Mouse (Mus musculus): Measurements from ENCODE around the gene Crat. TPM values are rescaled to one million over a fixed set of nuclear protein-coding genes. Genes with fewer than 3 reads are reported as not detected.
"Not testable (repeated sequence)": the region's sequence is repeated elsewhere in the genome, so short reads cannot be mapped to it uniquely, and the experiment has no call there.

Crat gene
- polyA plus RNA-seq, 1 experiment = 55.0 TPM

GRCm38 (mm10) chr2:30421432-30421831 is 5.8 kb upstream of the Crat start:
- TF ChIP-seq GATA1 (IDR thresholded peaks at IDR 0.05; ENCODE audit: borderline replicate concordance, low read length) = no peak
- TF ChIP-seq FLI1 (IDR thresholded peaks at IDR 0.05; ENCODE audit: low read length) = no peak
- no peaks in the 10 kb centered on the region for H3K9me3 ChIP-seq
- peaks cover 55% of the 10 kb centered on the region for H3K4me1 ChIP-seq
- H3K4me3 ChIP-seq (replicated peaks) = no peak overlapping the region
- peaks cover 37% of the 10 kb centered on the region for H3K36me3 ChIP-seq (replicated peaks; ENCODE audit: low read length)
- H3K27me3 ChIP-seq (replicated peaks) = no peaks in the 10 kb centered on the region

- Histone ChIP-seq H3K36me3 (replicated peaks; ENCODE audit: low read length) (peaks cover 32% of the 10 kb centered on the region), H3K4me3 (replicated peaks) (no peak overlapping the region), H3K9me3 (no peaks in the 10 kb centered on the region), H3K27me3 (replicated peaks) (no peaks in the 10 kb centered on the region), H3K4me1 (peaks cover 65% of the 10 kb centered on the region)
- TF ChIP-seq GATA1 (IDR thresholded peaks at IDR 0.05; ENCODE audit: borderline replicate concordance, low read length) (no peak), FLI1 (IDR thresholded peaks at IDR 0.05; ENCODE audit: low read length) (no peak)
Observed at GRCm38 (mm10) chr2:30419112-30419511, 3.5 kb upstream of the Crat start.

- Histone ChIP-seq H3K4me3 (replicated peaks) (peak overlapping the region; percentile 9), H3K27me3 (replicated peaks) (no peaks in the 10 kb centered on the region), H3K36me3 (replicated peaks; ENCODE audit: low read length) (peaks cover 39% of the 10 kb centered on the region), H3K9me3 (no peaks in the 10 kb centered on the region), H3K4me1 (peaks cover 66% of the 10 kb centered on the region)
- TF ChIP-seq FLI1 (IDR thresholded peaks at IDR 0.05; ENCODE audit: low read length) (no peak), GATA1 (IDR thresholded peaks at IDR 0.05; ENCODE audit: borderline replicate concordance, low read length) (no peak)
Observed at GRCm38 (mm10) chr2:30418259-30418658, 2.6 kb upstream of the Crat start.

- TF ChIP-seq GATA1 (IDR thresholded peaks at IDR 0.05; ENCODE audit: borderline replicate concordance, low read length) (no peak), FLI1 (IDR thresholded peaks at IDR 0.05; ENCODE audit: low read length) (no peak)
- peaks cover 43% of the 10 kb centered on the region for H3K36me3 ChIP-seq (replicated peaks; ENCODE audit: low read length)
- no peaks in the 10 kb centered on the region for H3K9me3 ChIP-seq
- H3K4me3 ChIP-seq (replicated peaks) = peak overlapping the region; percentile 64
- H3K27me3 ChIP-seq (replicated peaks) = no peaks in the 10 kb centered on the region
- H3K4me1 ChIP-seq = peaks cover 68% of the 10 kb centered on the region
Observed at GRCm38 (mm10) chr2:30417595-30418165, 2.1 kb upstream of the Crat start.

GRCm38 (mm10) chr2:30417154-30417553 is 1.5 kb upstream of the Crat start:
- Histone ChIP-seq H3K4me3 (replicated peaks) (peak overlapping the region; percentile 96), H3K36me3 (replicated peaks; ENCODE audit: low read length) (peaks cover 48% of the 10 kb centered on the region), H3K4me1 (peaks cover 73% of the 10 kb centered on the region)
- not testable (repeated sequence) for H3K27me3 ChIP-seq (replicated peaks); H3K9me3 ChIP-seq

- H3K9me3 ChIP-seq = no peaks in the 10 kb centered on the region
- TF ChIP-seq GATA1 (IDR thresholded peaks at IDR 0.05; ENCODE audit: borderline replicate concordance, low read length) (no peak), FLI1 (IDR thresholded peaks at IDR 0.05; ENCODE audit: low read length) (no peak)
- H3K36me3 ChIP-seq (replicated peaks; ENCODE audit: low read length) = peaks cover 52% of the 10 kb centered on the region
- peak overlapping the region; percentile 96 for H3K4me3 ChIP-seq (replicated peaks)
- peaks cover 75% of the 10 kb centered on the region for H3K4me1 ChIP-seq
- H3K27me3 ChIP-seq (replicated peaks) = no peaks in the 10 kb centered on the region
Observed at GRCm38 (mm10) chr2:30416649-30416965, 994 bp upstream of the Crat start.

GRCm38 (mm10) chr2:30415936-30416648 is 479 bp upstream of the Crat start, which contains the start of gene Ptpa:
Gene Ptpa, plus strand, starts transcription at chr2:30416039.
- peak within 1 kb of the TSS; percentile 96 for H3K4me3 ChIP-seq (replicated peaks)
- peaks cover 51% of the 10 kb centered on the region for H3K36me3 ChIP-seq (replicated peaks; ENCODE audit: low read length)
- no peaks in the 10 kb centered on the region for H3K9me3 ChIP-seq
- no peak for TF ChIP-seq FLI1 (IDR thresholded peaks at IDR 0.05; ENCODE audit: low read length)
- no peak for TF ChIP-seq GATA1 (IDR thresholded peaks at IDR 0.05; ENCODE audit: borderline replicate concordance, low read length)
- peaks cover 74% of the 10 kb centered on the region for H3K4me1 ChIP-seq
- no peaks in the 10 kb centered on the region for H3K27me3 ChIP-seq (replicated peaks)

GRCm38 (mm10) chr2:30414681-30415080 is 932 bp downstream of the Crat start:
- peaks cover 55% of the 10 kb centered on the region for H3K36me3 ChIP-seq (replicated peaks; ENCODE audit: low read length)
- H3K4me3 ChIP-seq (replicated peaks) = peak overlapping the region; percentile 96
- TF ChIP-seq GATA1 (IDR thresholded peaks at IDR 0.05; ENCODE audit: borderline replicate concordance, low read length) (no peak), FLI1 (IDR thresholded peaks at IDR 0.05; ENCODE audit: low read length) (no peak)
- no peaks in the 10 kb centered on the region for H3K9me3 ChIP-seq
- peaks cover 77% of the 10 kb centered on the region for H3K4me1 ChIP-seq
- H3K27me3 ChIP-seq (replicated peaks) = no peaks in the 10 kb centered on the region

- peaks cover 79% of the 10 kb centered on the region for H3K4me1 ChIP-seq
- TF ChIP-seq FLI1 (IDR thresholded peaks at IDR 0.05; ENCODE audit: low read length) (no peak), GATA1 (IDR thresholded peaks at IDR 0.05; ENCODE audit: borderline replicate concordance, low read length) (no peak)
- peak overlapping the region; percentile 96 for H3K4me3 ChIP-seq (replicated peaks)
- peaks cover 57% of the 10 kb centered on the region for H3K36me3 ChIP-seq (replicated peaks; ENCODE audit: low read length)
- no peaks in the 10 kb centered on the region for H3K27me3 ChIP-seq (replicated peaks)
- no peaks in the 10 kb centered on the region for H3K9me3 ChIP-seq
Observed at GRCm38 (mm10) chr2:30414101-30414500, 1.5 kb downstream of the Crat start.

- no peaks in the 10 kb centered on the region for H3K9me3 ChIP-seq
- no peak for TF ChIP-seq GATA1 (IDR thresholded peaks at IDR 0.05; ENCODE audit: borderline replicate concordance, low read length)
- no peak for TF ChIP-seq FLI1 (IDR thresholded peaks at IDR 0.05; ENCODE audit: low read length)
- peak overlapping the region; percentile 83 for H3K4me3 ChIP-seq (replicated peaks)
- H3K4me1 ChIP-seq = peaks cover 79% of the 10 kb centered on the region
- peaks cover 62% of the 10 kb centered on the region for H3K36me3 ChIP-seq (replicated peaks; ENCODE audit: low read length)
- H3K27me3 ChIP-seq (replicated peaks) = no peaks in the 10 kb centered on the region
Observed at GRCm38 (mm10) chr2:30413038-30413973, 2.3 kb downstream of the Crat start.
